Mouse (Mus musculus): Measurements from ENCODE around the gene Cntn6. TPM values are rescaled to one million over a fixed set of nuclear protein-coding genes. Genes with fewer than 3 reads are reported as not detected.

The Cntn6 gene
- total and polyA plus RNA-seq, 3 experiments: 0.13 to 0.66 (median 0.30) TPM

DNA sequence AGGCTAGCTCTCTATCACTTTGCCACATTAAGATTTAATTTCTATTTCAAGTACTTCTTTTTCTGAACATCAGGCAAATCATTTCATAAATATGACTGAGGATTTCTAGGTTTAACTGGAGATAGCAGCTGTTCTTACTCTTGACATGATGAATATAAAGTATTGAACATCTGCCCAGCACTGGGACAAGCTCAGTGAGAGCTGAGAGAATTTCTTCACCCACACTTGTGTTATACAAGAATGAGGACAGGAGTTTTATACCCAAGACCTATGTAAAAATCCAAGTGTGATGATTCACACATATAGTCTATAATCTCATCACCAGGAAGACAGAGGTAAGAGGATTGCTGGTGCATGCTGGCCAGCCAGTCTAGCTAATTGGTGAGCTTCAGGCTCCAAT, 393.2 kb downstream of the Cntn6 start:
- dilution Hi-C loops (cut with MboI; ENCODE audit: extremely low pct_ligation_motif_present, extremely low pct_unique_long_range_greater_than_20kb, low sequenced_read_pairs) (no loop called here), in situ Hi-C loops (cut with MboI; ENCODE audit: low pct_ligation_motif_present, low pct_unique_long_range_greater_than_20kb, low sequenced_read_pairs) (no loop called here)
- TF ChIP-seq SIN3A (IDR thresholded peaks at IDR 0.05; ENCODE audit: low read length): no peak
- no peak for TF ChIP-seq POLR2AphosphoS2 (IDR thresholded peaks at IDR 0.05; ENCODE audit: low read depth, low read length)
- TF ChIP-seq EP300 (IDR thresholded peaks at IDR 0.05; ENCODE audit: low read length): no peak
- no peak for TF ChIP-seq MAX (IDR thresholded peaks at IDR 0.05; ENCODE audit: low read length)
- H3K36me3 ChIP-seq (replicated peaks in 1 of 2; ENCODE audit: control insufficient read depth in 1 of 2, insufficient read depth in 1 of 2, low read length in 1 of 2): no peaks in the 10 kb centered on the region
- H3K27ac ChIP-seq (ENCODE audit: insufficient read depth, low read depth): no peak overlapping the region
- H3K9ac ChIP-seq (ENCODE audit: insufficient read depth, low read depth): no peak overlapping the region
- no peaks in the 10 kb centered on the region for H3K79me2 ChIP-seq (replicated peaks; ENCODE audit: control insufficient read depth, extremely low read depth, insufficient read depth, poor library complexity, severe bottlenecking)
- H3K9me3 ChIP-seq (replicated peaks; ENCODE audit: low read length): peaks cover 5% of the 10 kb centered on the region
- no peak overlapping the region for H3K4me3 ChIP-seq (replicated peaks in 1 of 3; ENCODE audit: low read depth in 2 of 3, low read length in 2 of 3, poor library complexity in 1 of 3)
- no peaks in the 10 kb centered on the region for H3K27me3 ChIP-seq (replicated peaks)
- H3K4me2 ChIP-seq (ENCODE audit: insufficient read depth, low read depth, poor library complexity, severe bottlenecking): no peak overlapping the region
- H3K4me1 ChIP-seq (ENCODE audit: control insufficient read depth in 1 of 2, insufficient read depth in 2 of 2): no peaks in the 10 kb centered on the region
- no peak for DNase-seq (ENCODE audit: extremely low read depth)

DNA sequence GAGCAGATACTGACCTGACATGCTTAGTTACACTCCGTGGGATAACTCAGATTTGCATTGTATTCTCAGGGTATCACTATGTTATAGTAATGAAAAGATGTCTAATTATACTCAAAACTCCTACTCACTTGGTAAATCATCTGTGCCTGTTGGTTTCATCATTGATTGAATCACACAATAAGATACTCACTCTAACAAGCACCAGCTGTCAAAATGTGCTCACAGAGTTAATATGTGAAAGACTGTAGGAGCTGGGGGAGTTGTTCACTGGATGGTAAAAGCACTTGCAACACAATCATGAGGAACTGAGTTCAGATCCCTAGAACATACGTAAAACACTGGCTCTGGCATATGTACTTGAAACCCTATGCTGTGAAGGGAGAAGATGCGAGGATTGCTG, 398.5 kb downstream of the Cntn6 start:
- Histone ChIP-seq H3K4me3 (replicated peaks in 1 of 3; ENCODE audit: low read depth in 2 of 3, low read length in 2 of 3, poor library complexity in 1 of 3) (no peak overlapping the region), H3K9ac (ENCODE audit: insufficient read depth, low read depth) (no peak overlapping the region), H3K27ac (ENCODE audit: insufficient read depth, low read depth) (no peak overlapping the region), H3K4me1 (ENCODE audit: control insufficient read depth in 1 of 2, insufficient read depth in 2 of 2) (no peaks in the 10 kb centered on the region), H3K4me2 (ENCODE audit: insufficient read depth, low read depth, poor library complexity, severe bottlenecking) (no peak overlapping the region), H3K79me2 (replicated peaks; ENCODE audit: control insufficient read depth, extremely low read depth, insufficient read depth, poor library complexity, severe bottlenecking) (no peaks in the 10 kb centered on the region), H3K27me3 (replicated peaks) (no peaks in the 10 kb centered on the region), H3K36me3 (replicated peaks in 1 of 2; ENCODE audit: control insufficient read depth in 1 of 2, insufficient read depth in 1 of 2, low read length in 1 of 2) (no peaks in the 10 kb centered on the region), H3K9me3 (replicated peaks; ENCODE audit: low read length) (peaks cover 5% of the 10 kb centered on the region)
- dilution Hi-C loops (cut with MboI; ENCODE audit: extremely low pct_ligation_motif_present, extremely low pct_unique_long_range_greater_than_20kb, low sequenced_read_pairs): no loop called here
- in situ Hi-C loops (cut with MboI; ENCODE audit: low pct_ligation_motif_present, low pct_unique_long_range_greater_than_20kb, low sequenced_read_pairs): no loop called here
- TF ChIP-seq NELFE (IDR thresholded peaks at IDR 0.05; ENCODE audit: low read depth, low read length) (no peak), PAX5 (IDR thresholded peaks at IDR 0.05; ENCODE audit: low read length) (no peak), SMC3 (IDR thresholded peaks at IDR 0.05; ENCODE audit: low read depth, low read length) (no peak), JUN (IDR thresholded peaks at IDR 0.05; ENCODE audit: insufficient read depth, low read depth, low read length) (no peak), MAFK (IDR thresholded peaks at IDR 0.05; ENCODE audit: insufficient replicate concordance, low read length) (no peak), NRF1 (IDR thresholded peaks at IDR 0.05; ENCODE audit: low read depth, low read length) (no peak), TBP (conservative IDR thresholded peaks at IDR 0.05; ENCODE audit: low read depth, low read length) (no peak), USF1 (IDR thresholded peaks at IDR 0.05; ENCODE audit: low read depth, low read length) (no peak), CTCF (conservative IDR thresholded peaks at IDR 0.05 in 1 of 2, IDR thresholded peaks at IDR 0.05 in 1 of 2; ENCODE audit: low read depth in 2 of 2, low read length in 2 of 2) (no peak), SIN3A (IDR thresholded peaks at IDR 0.05; ENCODE audit: low read length) (no peak), JUND (conservative IDR thresholded peaks at IDR 0.05; ENCODE audit: low read depth, low read length) (no peak), MXI1 (IDR thresholded peaks at IDR 0.05; ENCODE audit: low read depth, low read length) (no peak), EP300 (IDR thresholded peaks at IDR 0.05; ENCODE audit: low read length) (no peak), MAX (IDR thresholded peaks at IDR 0.05; ENCODE audit: low read length) (no peak)
- no peak for DNase-seq (ENCODE audit: extremely low read depth)

Measured in CH12.LX (cell line).